Mouse (Mus musculus) liver (tissue): Measurements from ENCODE around the gene Calm5.
"Not testable (repeated sequence)": the region's sequence is repeated elsewhere in the genome, so short reads cannot be mapped to it uniquely, and the experiment has no call there.

ENCODE experiments used
- DNase-seq: peaks from one replicate; pipeline ENCODE4 v3.0.0-alpha.2; 2020; ENCODE audit warnings: mixed read lengths

Gene Calm5

GRCm38 (mm10) chr13:3853648-3854333, at the start of gene Calm5:
Calm5 (plus strand) TSS chr13:3854173.
- DNase-seq = not testable (repeated sequence)

- DNase-seq = no peak
Measured at GRCm38 (mm10) chr13:3804186-3804585, 49.8 kb upstream of the Calm5 start, which contains the start of gene Calml3. Calml3 (minus strand) TSS chr13:3804316.

GRCm38 (mm10) chr13:3805132-3805531, 48.8 kb upstream of the Calm5 start:
- no peak for DNase-seq

GRCm38 (mm10) chr13:3805638-3806037, 48.3 kb upstream of the Calm5 start:
- no peak for DNase-seq

GRCm38 (mm10) chr13:3807131-3807827, 46.7 kb upstream of the Calm5 start:
- no peak for DNase-seq

GRCm38 (mm10) chr13:3818012-3818739, 35.8 kb upstream of the Calm5 start:
- no peak for DNase-seq

- no peak for DNase-seq
Measured at GRCm38 (mm10) chr13:3818740-3819076, 35.3 kb upstream of the Calm5 start.

- DNase-seq = no peak
Measured at GRCm38 (mm10) chr13:3822105-3822504, 31.9 kb upstream of the Calm5 start.

GRCm38 (mm10) chr13:3825726-3826125, 28.2 kb upstream of the Calm5 start:
- no peak for DNase-seq

- DNase-seq = no peak
Measured at GRCm38 (mm10) chr13:3831546-3831945, 22.4 kb upstream of the Calm5 start.

GRCm38 (mm10) chr13:3831994-3832393, 22.0 kb upstream of the Calm5 start:
- DNase-seq = no peak

- no peak for DNase-seq
Measured at GRCm38 (mm10) chr13:3832450-3832849, 21.5 kb upstream of the Calm5 start.

GRCm38 (mm10) chr13:3833644-3834043, 20.3 kb upstream of the Calm5 start:
- DNase-seq = not testable (repeated sequence)

- DNase-seq = not testable (repeated sequence)
Measured at GRCm38 (mm10) chr13:3837312-3837807, 16.6 kb upstream of the Calm5 start, which contains the start of gene Calm4. Calm4 (plus strand) TSS chr13:3837757.

- not testable (repeated sequence) for DNase-seq
Measured at GRCm38 (mm10) chr13:3840662-3841061, 13.3 kb upstream of the Calm5 start.

- no peak for DNase-seq
Measured at GRCm38 (mm10) chr13:3850330-3850729, 3.6 kb upstream of the Calm5 start.

- no peak for DNase-seq
Measured at GRCm38 (mm10) chr13:3854856-3855255, 883 bp downstream of the Calm5 start.

GRCm38 (mm10) chr13:3856252-3856651, 2.3 kb downstream of the Calm5 start:
- no peak for DNase-seq

GRCm38 (mm10) chr13:3861251-3861650, 7.3 kb downstream of the Calm5 start:
- peak; percentile 59 for DNase-seq

- no peak for DNase-seq
Measured at GRCm38 (mm10) chr13:3862325-3862724, 8.4 kb downstream of the Calm5 start.

GRCm38 (mm10) chr13:3862922-3863580, 9.1 kb downstream of the Calm5 start:
- peak; percentile 78 for DNase-seq

GRCm38 (mm10) chr13:3865648-3866354, 11.8 kb downstream of the Calm5 start:
- peak; percentile 79 for DNase-seq
